In the genomic region with DNA sequence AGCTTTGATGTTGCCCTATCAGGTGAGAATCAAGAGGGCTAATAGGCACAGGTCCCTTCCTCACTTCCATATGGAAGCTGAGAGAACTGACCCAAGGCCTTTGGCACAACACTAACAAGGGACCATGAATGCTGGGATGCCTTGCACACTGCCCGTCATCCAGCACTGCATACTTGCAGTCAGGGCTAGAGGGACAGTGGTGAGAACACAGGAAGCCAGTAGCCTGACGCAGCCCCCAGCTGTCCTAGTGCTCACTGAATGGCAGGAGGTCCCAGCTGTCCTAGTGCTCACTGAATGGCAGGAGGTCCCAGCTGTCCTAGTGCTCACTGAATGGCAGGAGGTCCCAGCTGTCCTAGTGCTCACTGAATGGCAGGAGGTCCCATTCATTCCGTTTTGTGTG, we compare ENCODE assay signal across 6 mouse cellular contexts. TPM values are rescaled to one million over a fixed set of nuclear protein-coding genes. Genes with fewer than 3 reads are reported as not detected.
DNase-seq lines count a peak whose midpoint lies in the region; ATAC-seq and TF ChIP-seq lines count a peak whose summit lies in the region.
"Not testable (repeated sequence)": the region's sequence is repeated elsewhere in the genome, so short reads cannot be mapped to it uniquely, and the experiment has no call there.

No protein-coding gene starts in this region.

- 62% methylated on average over 3 of the region's 3 CpGs for WGBS in hindbrain, embryonic 12.5 days
- 81% methylated on average over 3 of the region's 3 CpGs for WGBS in limb, embryonic 13.5 days
- WGBS in lung, postnatal 0 days = 74% methylated on average over 3 of the region's 3 CpGs
- 58% methylated on average over 3 of the region's 3 CpGs for WGBS in midbrain, embryonic 13.5 days
- WGBS in neural tube, embryonic 13.5 days = 29% methylated on average over 3 of the region's 3 CpGs

- not testable (repeated sequence) for TF ChIP-seq CTCF in lung, postnatal 0 days (IDR thresholded peaks at IDR 0.05)

- H3K4me3 ChIP-seq in hindbrain, embryonic 12.5 days; limb, embryonic 13.5 days; lung, postnatal 0 days (ENCODE audit: low read depth, low read length); midbrain, embryonic 13.5 days (replicated peaks); neural tube, embryonic 13.5 days: not testable (repeated sequence)

- H3K27ac ChIP-seq in hindbrain, embryonic 12.5 days = peak overlapping the region; percentile 40; the same call in 1 of the 2 replicates
- H3K27ac ChIP-seq in limb, embryonic 13.5 days = peak overlapping the region; percentile 44; the same call in 1 of the 2 replicates
- H3K27ac ChIP-seq in lung, postnatal 0 days (ENCODE audit: low read length) = not testable (repeated sequence)
- H3K27ac ChIP-seq in midbrain, embryonic 13.5 days = 0 out of 2 replicates have a peak overlapping the region, but pooled peaks have one; percentile 39
- H3K27ac ChIP-seq in neural tube, embryonic 13.5 days (replicated peaks) = 0 out of 2 replicates have a peak overlapping the region, but pooled peaks have one; percentile 20

- peak; percentile 22 for DNase-seq in gastrocnemius, postnatal 14 days
- peak; percentile 53 for DNase-seq in lung, postnatal 0 days (ENCODE audit: low spot score)

- not testable (repeated sequence) for H3K9ac ChIP-seq in hindbrain, embryonic 12.5 days; limb, embryonic 13.5 days; lung, postnatal 0 days (replicated peaks; ENCODE audit: low read depth); midbrain, embryonic 13.5 days (replicated peaks); neural tube, embryonic 13.5 days

- not testable (repeated sequence) for H3K4me2 ChIP-seq in hindbrain, embryonic 12.5 days (replicated peaks); limb, embryonic 13.5 days (replicated peaks); lung, postnatal 0 days (replicated peaks; ENCODE audit: low read depth, low read length); midbrain, embryonic 13.5 days (replicated peaks); neural tube, embryonic 13.5 days

- H3K4me1 ChIP-seq in hindbrain, embryonic 12.5 days; limb, embryonic 13.5 days; lung, postnatal 0 days (ENCODE audit: insufficient read depth, low read depth, low read length); midbrain, embryonic 13.5 days (replicated peaks): not testable (repeated sequence)
- H3K4me1 ChIP-seq in neural tube, embryonic 13.5 days (replicated peaks) = peaks cover 12% of the 10 kb centered on the region

- ATAC-seq in hindbrain, embryonic 12.5 days (ENCODE audit: low FRiP score) = 0 out of 2 replicates have a peak, but pooled peaks have one; percentile 17
- peak; percentile 30; the same call in 1 of the 2 replicates for ATAC-seq in limb, embryonic 13.5 days (ENCODE audit: low FRiP score, low read depth)
- peak; percentile 47 for ATAC-seq in lung, postnatal 0 days
- ATAC-seq in midbrain, embryonic 13.5 days; neural tube, embryonic 13.5 days (ENCODE audit: low read depth): not testable (repeated sequence)

- intact Hi-C loops in gastrocnemius, postnatal 14 days (cut with DNase I; ENCODE audit: low total_unique reads) = not testable (repeated sequence)

- not testable (repeated sequence) for H3K27me3 ChIP-seq in hindbrain, embryonic 12.5 days; limb, embryonic 13.5 days; lung, postnatal 0 days (replicated peaks; ENCODE audit: insufficient read depth, low read length); midbrain, embryonic 13.5 days; neural tube, embryonic 13.5 days

- not testable (repeated sequence) for TF ChIP-seq EP300 in lung, postnatal 0 days (IDR thresholded peaks at IDR 0.05)

- H3K9me3 ChIP-seq in hindbrain, embryonic 12.5 days (replicated peaks); limb, embryonic 13.5 days; lung, postnatal 0 days (ENCODE audit: low read length); midbrain, embryonic 13.5 days; neural tube, embryonic 13.5 days: not testable (repeated sequence)

- peaks cover 65% of the 10 kb centered on the region for H3K36me3 ChIP-seq in hindbrain, embryonic 12.5 days
- H3K36me3 ChIP-seq in limb, embryonic 13.5 days = peaks cover 74% of the 10 kb centered on the region
- H3K36me3 ChIP-seq in lung, postnatal 0 days (ENCODE audit: insufficient read depth, low read length) = peaks cover 49% of the 10 kb centered on the region
- peaks cover 69% of the 10 kb centered on the region for H3K36me3 ChIP-seq in midbrain, embryonic 13.5 days
- H3K36me3 ChIP-seq in neural tube, embryonic 13.5 days = peaks cover 73% of the 10 kb centered on the region

RNA-seq across cellular contexts. Expression of gene Rrp7a, which starts 4.4 kb away (rescaled TPM):
- 10 to 100 TPM; 40.2 to 41.2 TPM for total RNA-seq in gastrocnemius, postnatal 14 days (2021)
- polyA plus RNA-seq in hindbrain, embryonic 12.5 days (2016; fragmentation: Nextera tagmentation; extraction: Ambion mirVana) = 64.5 and 74.1 TPM in 2 replicates
- 59.4 and 63.9 TPM in 2 replicates for polyA plus RNA-seq in limb, embryonic 13.5 days (2015; fragmentation: Nextera tagmentation; extraction: Ambion mirVana)
- 38.2 and 40.2 TPM in 2 replicates for polyA plus RNA-seq in lung, postnatal 0 days (2015; fragmentation: Nextera tagmentation; extraction: Ambion mirVana)
- polyA plus RNA-seq in midbrain, embryonic 13.5 days (2015; fragmentation: Nextera tagmentation; extraction: Ambion mirVana) = 72.4 and 77.0 TPM in 2 replicates
- 68.3 and 76.0 TPM in 2 replicates for polyA plus RNA-seq in neural tube, embryonic 13.5 days (2015; fragmentation: Nextera tagmentation; extraction: Ambion mirVana)

RNA-seq across cellular contexts. Expression of gene Poldip3, which starts 22.1 kb away (rescaled TPM):
- 10 to 100 TPM; 25.8 to 26.5 TPM for total RNA-seq in gastrocnemius, postnatal 14 days (2021)
- 163 and 168 TPM in 2 replicates for polyA plus RNA-seq in hindbrain, embryonic 12.5 days (2016; fragmentation: Nextera tagmentation; extraction: Ambion mirVana)
- 158 and 165 TPM in 2 replicates for polyA plus RNA-seq in limb, embryonic 13.5 days (2015; fragmentation: Nextera tagmentation; extraction: Ambion mirVana)
- polyA plus RNA-seq in lung, postnatal 0 days (2015; fragmentation: Nextera tagmentation; extraction: Ambion mirVana) = 77.0 and 78.8 TPM in 2 replicates
- polyA plus RNA-seq in midbrain, embryonic 13.5 days (2015; fragmentation: Nextera tagmentation; extraction: Ambion mirVana) = 166 and 169 TPM in 2 replicates
- polyA plus RNA-seq in neural tube, embryonic 13.5 days (2015; fragmentation: Nextera tagmentation; extraction: Ambion mirVana) = 137 and 140 TPM in 2 replicates

RNA-seq across cellular contexts. Expression of gene Serhl, which starts 37.7 kb away (rescaled TPM):
- total RNA-seq in gastrocnemius, postnatal 14 days (2021) = 10 to 100 TPM; 31.9 to 32.5 TPM
- polyA plus RNA-seq in hindbrain, embryonic 12.5 days (2016; fragmentation: Nextera tagmentation; extraction: Ambion mirVana) = 44.3 and 46.1 TPM in 2 replicates
- 58.9 and 59.5 TPM in 2 replicates for polyA plus RNA-seq in limb, embryonic 13.5 days (2015; fragmentation: Nextera tagmentation; extraction: Ambion mirVana)
- polyA plus RNA-seq in lung, postnatal 0 days (2015; fragmentation: Nextera tagmentation; extraction: Ambion mirVana) = 50.9 and 53.9 TPM in 2 replicates
- polyA plus RNA-seq in midbrain, embryonic 13.5 days (2015; fragmentation: Nextera tagmentation; extraction: Ambion mirVana) = 27.2 and 30.6 TPM in 2 replicates
- 20.8 and 31.3 TPM in 2 replicates for polyA plus RNA-seq in neural tube, embryonic 13.5 days (2015; fragmentation: Nextera tagmentation; extraction: Ambion mirVana)

RNA-seq across cellular contexts. Expression of gene Cyb5r3, which starts 45.4 kb away (rescaled TPM):
- 10 to 100 TPM; 69.1 to 74.4 TPM for total RNA-seq in gastrocnemius, postnatal 14 days (2021)
- polyA plus RNA-seq in hindbrain, embryonic 12.5 days (2016; fragmentation: Nextera tagmentation; extraction: Ambion mirVana) = 148 and 154 TPM in 2 replicates
- 108 and 110 TPM in 2 replicates for polyA plus RNA-seq in limb, embryonic 13.5 days (2015; fragmentation: Nextera tagmentation; extraction: Ambion mirVana)
- 170 and 183 TPM in 2 replicates for polyA plus RNA-seq in lung, postnatal 0 days (2015; fragmentation: Nextera tagmentation; extraction: Ambion mirVana)
- 123 and 133 TPM in 2 replicates for polyA plus RNA-seq in midbrain, embryonic 13.5 days (2015; fragmentation: Nextera tagmentation; extraction: Ambion mirVana)
- 130 and 140 TPM in 2 replicates for polyA plus RNA-seq in neural tube, embryonic 13.5 days (2015; fragmentation: Nextera tagmentation; extraction: Ambion mirVana)
